Mouse (Mus musculus): ENCODE results near the gene Rap2c.

- TF ChIP-seq TAL1 (IDR thresholded peaks at IDR 0.05; ENCODE audit: low read length) (no peak), GATA1 (IDR thresholded peaks at IDR 0.05; ENCODE audit: low read length) (no peak)
Observed at GRCm38 (mm10) chrX:51065158-51065664, 47.4 kb upstream of the Rap2c start.

All from erythroblast, embryonic 14.5 days (primary cell).